Mouse (Mus musculus) midbrain, embryonic 16.5 days (tissue): ENCODE measurements around the gene Milr1. TPM values are rescaled to one million over a fixed set of nuclear protein-coding genes. Genes with fewer than 3 reads are reported as not detected.
A peak's percentile ranks its signal among the peaks of the same experiment; 100 is the strongest.

Experiments used
- ATAC-seq: fragments of 200-750 bp; cut with Nextera tagmentation; 2 replicates; pipeline ENCODE4 v1.8.0; 2017; ENCODE audit warnings: moderate TSS enrichment
- H3K27ac ChIP-seq: fragments of 300-500 bp; sonication (generic); 2 replicates; pipeline ENCODE4 v1.5.1; 2014; ENCODE audit warnings: mild to moderate bottlenecking, low read length, mixed read lengths
- H3K27me3 ChIP-seq: fragments of 300-500 bp; sonication (generic); 2 replicates; pipeline ENCODE4 v1.6.1; 2014; ENCODE audit warnings: low read depth, low read length, mixed read lengths; ENCODE audit not compliant: control insufficient read depth, insufficient read depth
- H3K36me3 ChIP-seq: fragments of 300-500 bp; sonication (generic); 2 replicates; pipeline ENCODE4 v1.6.1; 2014; ENCODE audit warnings: mild to moderate bottlenecking, low read length, moderate library complexity, mixed read lengths; ENCODE audit not compliant: control insufficient read depth, insufficient read depth
- H3K4me1 ChIP-seq: fragments of 300-500 bp; sonication (generic); 2 replicates; pipeline ENCODE4 v1.6.1; 2014; ENCODE audit warnings: mild to moderate bottlenecking, low read length, mixed read lengths; ENCODE audit not compliant: control insufficient read depth, insufficient read depth
- H3K4me2 ChIP-seq: fragments of 300-500 bp; sonication (generic); 2 replicates; pipeline ENCODE4 v1.6.1; 2014; ENCODE audit warnings: mild to moderate bottlenecking, low read length, mixed read lengths
- H3K4me3 ChIP-seq: fragments of 300-500 bp; sonication (generic); 2 replicates; pipeline ENCODE4 v1.5.1; 2014; ENCODE audit warnings: low read depth, mild to moderate bottlenecking, low read length, moderate library complexity, mixed read lengths
- H3K9ac ChIP-seq: fragments of 300-500 bp; sonication (generic); 2 replicates; pipeline ENCODE4 v1.6.1; 2014; ENCODE audit warnings: low read depth, low read length, mixed read lengths
- H3K9me3 ChIP-seq: fragments of 300-500 bp; sonication (generic); replicated peaks from 2 replicates; pipeline ENCODE4 v1.6.1; 2014; ENCODE audit warnings: mild to moderate bottlenecking, low read length, mixed read lengths; ENCODE audit not compliant: control insufficient read depth, poor library complexity, severe bottlenecking
- WGBS: fragments of 180-500 bp; shearing (Covaris S2); extraction: QIAGEN DNeasy Blood & Tissue Kit; methylation state at CpG from one replicate; pipeline ENCODE4 v1.1.7; 2014; 5-methylcytosine and 5-hydroxymethylcytosine counted together
- polyA plus RNA-seq: library from polyadenylated mRNA; unstranded; fragments of >200 nt; fragmentation: Nextera tagmentation; extraction: Ambion mirVana; gene quantifications from 2 replicates; pipeline ENCODE4 v1.2.1, GENCODE M21; 2015

The Milr1 gene
- polyA plus RNA-seq, 1 experiment from 2014 or later = 0.99 TPM

GRCm38 (mm10) chr11:106709227-106709985 lies 41.6 kb upstream of the Milr1 start:
- H3K4me1 ChIP-seq = peaks cover 5% of the 10 kb centered on the region; the same call in 1 of the 2 replicates
- 34% methylated on average over 15 of the region's 15 CpGs for WGBS
- no peaks in the 10 kb centered on the region for H3K36me3 ChIP-seq
- no peaks in the 10 kb centered on the region for H3K27me3 ChIP-seq
- H3K4me2 ChIP-seq = peak overlapping the region; percentile 14; the same call in 1 of the 2 replicates
- no peak overlapping the region for H3K27ac ChIP-seq
- H3K4me3 ChIP-seq = no peak overlapping the region
- no peak for ATAC-seq
- H3K9ac ChIP-seq = no peak overlapping the region
- H3K9me3 ChIP-seq = no peaks in the 10 kb centered on the region

GRCm38 (mm10) chr11:106710789-106711188 lies 40.2 kb upstream of the Milr1 start:
- 82% methylated on average over 5 of the region's 5 CpGs for WGBS

GRCm38 (mm10) chr11:106715066-106715465 lies 36.0 kb upstream of the Milr1 start:
- no peaks in the 10 kb centered on the region for H3K36me3 ChIP-seq
- no peaks in the 10 kb centered on the region for H3K27me3 ChIP-seq
- H3K27ac ChIP-seq = no peak overlapping the region
- no peak for ATAC-seq
- H3K9ac ChIP-seq = no peak overlapping the region
- H3K4me3 ChIP-seq = no peak overlapping the region
- H3K4me1 ChIP-seq = no peaks in the 10 kb centered on the region
- H3K9me3 ChIP-seq = no peaks in the 10 kb centered on the region
- no peak overlapping the region for H3K4me2 ChIP-seq
- WGBS = 85% methylated on average over 6 of the region's 6 CpGs

More at GRCm38 (mm10) chr11:106710789-106711188, 40.2 kb upstream of the Milr1 start:
- H3K27ac ChIP-seq = no peak overlapping the region
- no peak for ATAC-seq
- H3K4me1 ChIP-seq = peaks cover 5% of the 10 kb centered on the region; the same call in 1 of the 2 replicates
- no peak overlapping the region for H3K9ac ChIP-seq
- no peak overlapping the region for H3K4me3 ChIP-seq
- H3K9me3 ChIP-seq = no peaks in the 10 kb centered on the region
- H3K27me3 ChIP-seq = no peaks in the 10 kb centered on the region
- H3K36me3 ChIP-seq = no peaks in the 10 kb centered on the region
- no peak overlapping the region for H3K4me2 ChIP-seq

GRCm38 (mm10) chr11:106716568-106716967 lies 34.5 kb upstream of the Milr1 start:
- Histone ChIP-seq H3K9me3 (no peaks in the 10 kb centered on the region), H3K4me2 (no peak overlapping the region), H3K27ac (no peak overlapping the region), H3K36me3 (no peaks in the 10 kb centered on the region), H3K9ac (no peak overlapping the region), H3K4me3 (no peak overlapping the region), H3K4me1 (no peaks in the 10 kb centered on the region), H3K27me3 (no peaks in the 10 kb centered on the region)
- WGBS = 88% methylated on average over 5 of the region's 5 CpGs
- no peak for ATAC-seq

GRCm38 (mm10) chr11:106720379-106720778 lies 30.6 kb upstream of the Milr1 start:
- Histone ChIP-seq H3K4me3 (no peak overlapping the region), H3K4me1 (no peaks in the 10 kb centered on the region), H3K9me3 (no peaks in the 10 kb centered on the region), H3K27ac (no peak overlapping the region), H3K27me3 (no peaks in the 10 kb centered on the region), H3K9ac (no peak overlapping the region), H3K36me3 (no peaks in the 10 kb centered on the region), H3K4me2 (no peak overlapping the region)
- no peak for ATAC-seq
- 88% methylated on average over 8 of the region's 8 CpGs for WGBS

- Histone ChIP-seq H3K9me3 (no peaks in the 10 kb centered on the region), H3K27ac (no peak overlapping the region), H3K4me1 (peaks cover 5% of the 10 kb centered on the region; the same call in 1 of the 2 replicates), H3K36me3 (no peaks in the 10 kb centered on the region), H3K9ac (no peak overlapping the region), H3K4me2 (no peak overlapping the region), H3K27me3 (no peaks in the 10 kb centered on the region), H3K4me3 (no peak overlapping the region)
- ATAC-seq = no peak
- 30% methylated on average over 7 of the region's 7 CpGs for WGBS
These were observed 28.1 kb upstream of the Milr1 start for GRCm38 (mm10) chr11:106722831-106723361.

- Histone ChIP-seq H3K9me3 (no peaks in the 10 kb centered on the region), H3K4me3 (peak overlapping the region; percentile 3; the same call in 1 of the 2 replicates), H3K4me1 (peaks cover 9% of the 10 kb centered on the region; the same call in 1 of the 2 replicates), H3K9ac (no peak overlapping the region), H3K4me2 (peak overlapping the region; percentile 26; the same call in 1 of the 2 replicates), H3K36me3 (no peaks in the 10 kb centered on the region), H3K27ac (no peak overlapping the region), H3K27me3 (no peaks in the 10 kb centered on the region)
- 74% methylated on average over 15 of the region's 15 CpGs for WGBS
- ATAC-seq = no peak
These were observed 27.4 kb upstream of the Milr1 start for GRCm38 (mm10) chr11:106723611-106724125.

GRCm38 (mm10) chr11:106724176-106724915 lies 26.7 kb upstream of the Milr1 start:
- no peaks in the 10 kb centered on the region for H3K27me3 ChIP-seq
- H3K36me3 ChIP-seq = no peaks in the 10 kb centered on the region

More at GRCm38 (mm10) chr11:106724176-106724915, 26.7 kb upstream of the Milr1 start:
- Histone ChIP-seq H3K9ac (no peak overlapping the region), H3K4me3 (no peak overlapping the region), H3K4me1 (peaks cover 9% of the 10 kb centered on the region; the same call in 1 of the 2 replicates), H3K27ac (no peak overlapping the region), H3K4me2 (no peak overlapping the region), H3K9me3 (no peaks in the 10 kb centered on the region)
- WGBS = 88% methylated on average over 10 of the region's 10 CpGs
- ATAC-seq = no peak
